Mouse (Mus musculus) fat pad, adult 2 months (tissue): Measurements from ENCODE around the gene Mon1b.

ENCODE experiments used
- DNase-seq: peaks from one replicate; pipeline ENCODE4 v3.0.0-alpha.2; 2011; ENCODE audit warnings: low read depth, low spot score; ENCODE audit errors: extremely low read depth

The Mon1b gene

GRCm38 (mm10) chr8:113634670-113635591, at the start of gene Mon1b:
Mon1b (plus strand) TSS chr8:113635587.
- DNase-seq = peak; percentile 88

- no peak for DNase-seq
Observed at GRCm38 (mm10) chr8:113598401-113598800, 37.0 kb upstream of the Mon1b start.

- no peak for DNase-seq
Observed at GRCm38 (mm10) chr8:113632634-113633033, 2.8 kb upstream of the Mon1b start.

GRCm38 (mm10) chr8:113634161-113634560, 1.2 kb upstream of the Mon1b start:
- DNase-seq = no peak

- peak; percentile 18 for DNase-seq
Observed at GRCm38 (mm10) chr8:113635592-113636279, 349 bp downstream of the Mon1b start.

- no peak for DNase-seq
Observed at GRCm38 (mm10) chr8:113636280-113636628, 867 bp downstream of the Mon1b start.

GRCm38 (mm10) chr8:113640357-113640756, 5.0 kb downstream of the Mon1b start:
- no peak for DNase-seq

GRCm38 (mm10) chr8:113642926-113643325, 7.5 kb downstream of the Mon1b start, which contains the start of gene Syce1l:
Syce1l (plus strand) TSS chr8:113643213.
- no peak for DNase-seq

- DNase-seq = no peak
Observed at GRCm38 (mm10) chr8:113643479-113644210, 8.3 kb downstream of the Mon1b start.

GRCm38 (mm10) chr8:113645220-113645619, 9.8 kb downstream of the Mon1b start:
- DNase-seq = no peak

GRCm38 (mm10) chr8:113652450-113652849, 17.1 kb downstream of the Mon1b start:
- DNase-seq = no peak

GRCm38 (mm10) chr8:113653151-113653550, 17.8 kb downstream of the Mon1b start:
- no peak for DNase-seq

GRCm38 (mm10) chr8:113656154-113656553, 20.8 kb downstream of the Mon1b start:
- no peak for DNase-seq

GRCm38 (mm10) chr8:113656681-113657298, 21.4 kb downstream of the Mon1b start:
- DNase-seq = no peak

GRCm38 (mm10) chr8:113660128-113660527, 24.7 kb downstream of the Mon1b start:
- no peak for DNase-seq

- no peak for DNase-seq
Observed at GRCm38 (mm10) chr8:113664544-113664943, 29.2 kb downstream of the Mon1b start.

- no peak for DNase-seq
Observed at GRCm38 (mm10) chr8:113665036-113665435, 29.6 kb downstream of the Mon1b start.

GRCm38 (mm10) chr8:113665951-113666350, 30.6 kb downstream of the Mon1b start:
- no peak for DNase-seq

- no peak for DNase-seq
Observed at GRCm38 (mm10) chr8:113666714-113667432, 31.5 kb downstream of the Mon1b start.

- DNase-seq = no peak
Observed at GRCm38 (mm10) chr8:113669924-113670323, 34.5 kb downstream of the Mon1b start.
